Mouse (Mus musculus): ENCODE data around the gene Hbb-y.
"Not testable (repeated sequence)": the region's sequence is repeated elsewhere in the genome, so short reads cannot be mapped to it uniquely, and the experiment has no call there.

Hbb-y gene

DNA sequence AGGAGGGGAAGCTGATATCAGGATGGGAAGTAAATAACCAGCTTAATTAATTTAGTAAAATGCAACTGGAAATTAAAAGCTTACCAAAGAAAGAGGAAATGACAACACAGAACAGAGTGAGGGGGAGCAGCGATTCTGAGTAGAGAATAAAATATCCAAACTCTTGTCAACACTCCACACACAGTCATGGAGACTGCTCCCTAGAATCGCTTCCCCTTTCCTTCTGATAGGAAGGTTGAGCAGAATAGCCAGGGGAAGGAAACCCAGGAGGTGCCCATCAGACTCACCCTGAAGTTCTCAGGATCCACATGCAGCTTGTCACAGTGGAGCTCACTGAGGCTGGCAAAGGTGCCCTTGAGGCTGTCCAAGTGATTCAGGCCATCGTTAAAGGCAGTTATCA is 39.9 kb downstream of the Hbb-y start:
- DNase-seq (ENCODE audit: low spot score in 2 of 2): not testable (repeated sequence)

DNA sequence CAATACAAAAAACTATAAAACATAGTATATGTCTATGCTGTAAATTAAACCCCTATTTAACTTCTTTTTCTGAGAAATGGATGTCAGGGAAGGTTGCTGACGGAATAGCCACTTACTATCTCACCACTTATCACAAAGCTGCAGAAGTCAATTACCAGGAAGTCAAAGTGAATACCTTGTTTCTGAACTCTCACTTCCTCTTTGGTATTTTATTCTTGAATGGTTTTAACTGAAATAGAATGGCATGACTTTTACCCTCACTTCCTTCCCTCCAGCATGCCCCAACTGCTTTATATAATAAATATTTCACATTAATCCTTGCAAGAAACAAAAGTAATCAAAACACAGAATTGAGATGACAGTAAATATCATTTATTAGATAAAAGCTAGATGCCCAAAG is 40.8 kb downstream of the Hbb-y start:
- no peak for DNase-seq (ENCODE audit: low spot score in 2 of 2)

DNA sequence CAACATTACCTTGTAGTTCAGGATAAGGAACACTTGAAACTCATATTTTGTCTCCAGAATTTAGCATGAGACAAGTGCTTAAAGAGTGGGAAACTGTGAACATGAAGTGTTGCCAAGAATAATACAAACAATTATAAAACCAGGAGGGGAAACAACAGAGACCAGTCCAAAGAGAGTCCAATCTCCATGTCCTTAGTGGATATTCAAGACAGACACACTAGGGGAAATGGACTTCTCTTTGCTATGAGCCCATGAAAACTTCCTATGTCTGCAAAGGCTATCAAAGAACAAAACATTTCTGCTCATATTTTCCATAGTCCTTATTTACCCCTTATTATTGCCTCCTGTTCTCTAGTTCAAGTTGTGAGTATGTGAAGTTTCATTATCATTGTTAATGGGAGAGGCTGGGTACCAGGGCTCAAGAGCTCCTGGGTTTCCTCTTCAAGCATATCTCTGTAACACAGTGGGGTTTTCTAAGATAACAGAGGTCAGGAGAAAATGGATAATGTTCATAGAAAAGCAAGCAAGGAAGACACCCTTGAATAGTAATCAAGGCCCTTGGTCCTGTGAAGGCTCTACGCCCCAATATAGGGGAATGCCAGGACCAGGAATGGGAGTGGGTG is 41.7 kb downstream of the Hbb-y start:
- DNase-seq (ENCODE audit: low spot score in 2 of 2): no peak

- no peak for DNase-seq (ENCODE audit: low spot score in 2 of 2)
Measured at GRCm38 (mm10) chr7:103810746-103811145, 42.3 kb downstream of the Hbb-y start.

- DNase-seq (ENCODE audit: low spot score in 2 of 2): no peak
Measured at GRCm38 (mm10) chr7:103810296-103810695, 42.7 kb downstream of the Hbb-y start.

- no peak for DNase-seq (ENCODE audit: low spot score in 2 of 2)
Measured at GRCm38 (mm10) chr7:103809801-103810155, 43.2 kb downstream of the Hbb-y start.

GRCm38 (mm10) chr7:103808971-103809800 is 43.8 kb downstream of the Hbb-y start:
- DNase-seq (ENCODE audit: low spot score in 2 of 2): no peak

GRCm38 (mm10) chr7:103808120-103808519 is 44.9 kb downstream of the Hbb-y start:
- not testable (repeated sequence) for DNase-seq (ENCODE audit: low spot score in 2 of 2)

DNA sequence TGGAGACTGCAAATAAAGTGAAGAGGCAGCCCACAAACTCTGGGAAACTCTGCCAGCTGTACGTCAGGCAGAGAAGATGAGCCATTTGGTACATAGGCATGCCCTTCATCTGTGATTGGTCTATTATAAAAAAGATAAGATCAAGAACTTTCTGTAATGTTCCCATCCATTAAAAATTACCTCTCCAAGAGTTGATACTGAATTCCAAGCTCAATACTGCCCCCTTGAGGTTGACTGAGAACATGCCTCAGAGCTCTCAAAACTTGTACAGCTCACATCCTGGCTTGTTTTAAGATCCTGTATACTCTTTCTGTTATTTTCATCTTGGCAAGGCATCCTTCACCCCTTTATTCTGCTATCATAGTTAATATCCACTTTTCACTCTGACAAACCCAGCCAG is 46.2 kb downstream of the Hbb-y start:
- peak; percentile 19 to 25 for DNase-seq (ENCODE audit: low spot score in 2 of 2)
